Mouse (Mus musculus) bone marrow, adult 2 months (tissue): Measurements from ENCODE around the gene Rpl37a.

Source experiments
- CTCF ChIP-seq: fragments of 200-500 bp; IDR thresholded peaks from 2 replicates; pipeline ENCODE4 v1.5.1; 2011; ENCODE audit warnings: low read length, control low read depth; ENCODE audit not compliant: control insufficient read depth, insufficient read depth
- POLR2A ChIP-seq: fragments of 200-500 bp; IDR thresholded peaks from 2 replicates; pipeline ENCODE4 v1.6.1; 2011; ENCODE audit warnings: low read depth, mild to moderate bottlenecking, control low read depth, low read length, borderline replicate concordance; ENCODE audit not compliant: control insufficient read depth

DNA sequence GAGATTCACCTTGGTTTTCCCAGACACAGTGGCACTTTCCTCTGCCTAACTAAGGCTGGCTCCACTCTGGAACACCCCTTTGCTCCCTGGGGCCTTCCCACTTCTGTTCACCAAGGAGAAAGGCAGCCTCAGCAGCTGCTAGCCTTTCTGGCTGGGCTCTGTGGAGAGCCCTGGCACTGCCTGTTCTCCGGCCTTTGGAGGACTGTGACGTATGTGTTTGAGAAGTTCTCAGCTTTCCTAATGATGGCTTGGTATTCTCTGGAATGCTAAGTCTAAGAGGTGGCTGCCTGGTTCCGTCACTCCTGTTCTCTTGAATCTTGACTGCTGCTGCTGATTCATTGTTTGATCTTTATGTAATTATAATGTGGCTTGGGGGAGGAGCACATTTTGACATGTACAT lies 38.0 kb upstream of the Rpl37a start:
- no peak for TF ChIP-seq CTCF
- TF ChIP-seq POLR2A: no peak
